Mouse (Mus musculus) kidney, embryonic 14.5 days (tissue): Measurements from ENCODE around the gene Otud7a. TPM values are rescaled to one million over a fixed set of nuclear protein-coding genes. Genes with fewer than 3 reads are reported as not detected.

Experiments
- ATAC-seq: fragments of 200-750 bp; cut with Nextera tagmentation; 2 replicates; pipeline ENCODE4 v1.8.0; 2017; ENCODE audit warnings: moderate number of reproducible peaks, mild to moderate bottlenecking, moderate TSS enrichment, moderate library complexity; ENCODE audit not compliant: low FRiP score, low TSS enrichment
- H3K27ac ChIP-seq: fragments of 300-500 bp; sonication (generic); 2 replicates; pipeline ENCODE4 v1.5.1; 2014; ENCODE audit warnings: low read depth, mild to moderate bottlenecking, low read length, moderate library complexity, mixed read lengths
- H3K27me3 ChIP-seq: fragments of 300-500 bp; sonication (generic); 2 replicates; pipeline ENCODE4 v1.6.1; 2014; ENCODE audit warnings: mild to moderate bottlenecking, low read length; ENCODE audit not compliant: control insufficient read depth, insufficient read depth
- H3K36me3 ChIP-seq: fragments of 300-500 bp; sonication (generic); 2 replicates; pipeline ENCODE4 v1.6.1; 2014; ENCODE audit warnings: low read length, mixed read lengths; ENCODE audit not compliant: control insufficient read depth, insufficient read depth
- H3K4me1 ChIP-seq: fragments of 300-500 bp; sonication (generic); 2 replicates; pipeline ENCODE4 v1.6.1; 2014; ENCODE audit warnings: low read length, mixed read lengths; ENCODE audit not compliant: control insufficient read depth, insufficient read depth
- H3K4me2 ChIP-seq: fragments of 300-500 bp; sonication (generic); replicated peaks from 2 replicates; pipeline ENCODE4 v1.6.1; 2014; ENCODE audit warnings: low read depth, mild to moderate bottlenecking, low read length
- H3K4me3 ChIP-seq: fragments of 300-500 bp; sonication (generic); 2 replicates; pipeline ENCODE4 v1.5.1; 2014; ENCODE audit warnings: mild to moderate bottlenecking, low read length
- H3K9ac ChIP-seq: fragments of 300-500 bp; sonication (generic); 2 replicates; pipeline ENCODE4 v1.6.1; 2014; ENCODE audit warnings: low read depth, mild to moderate bottlenecking, low read length, moderate library complexity
- H3K9me3 ChIP-seq: fragments of 300-500 bp; sonication (generic); 2 replicates; pipeline ENCODE4 v1.6.1; 2016; ENCODE audit warnings: low read length; ENCODE audit not compliant: control insufficient read depth
- WGBS: fragments of 180-500 bp; shearing (Covaris S2); extraction: QIAGEN DNeasy Blood & Tissue Kit; methylation state at CpG from one replicate; pipeline ENCODE4 v1.1.7; 2014; 5-methylcytosine and 5-hydroxymethylcytosine counted together
- polyA plus RNA-seq: library from polyadenylated mRNA; unstranded; fragments of >200 nt; fragmentation: Nextera tagmentation; extraction: Ambion mirVana; gene quantifications from 2 replicates; pipeline ENCODE4 v1.2.1, GENCODE M21; 2014

The Otud7a gene
- polyA plus RNA-seq, 1 experiment from 2014 or later: 0.31 TPM

DNA sequence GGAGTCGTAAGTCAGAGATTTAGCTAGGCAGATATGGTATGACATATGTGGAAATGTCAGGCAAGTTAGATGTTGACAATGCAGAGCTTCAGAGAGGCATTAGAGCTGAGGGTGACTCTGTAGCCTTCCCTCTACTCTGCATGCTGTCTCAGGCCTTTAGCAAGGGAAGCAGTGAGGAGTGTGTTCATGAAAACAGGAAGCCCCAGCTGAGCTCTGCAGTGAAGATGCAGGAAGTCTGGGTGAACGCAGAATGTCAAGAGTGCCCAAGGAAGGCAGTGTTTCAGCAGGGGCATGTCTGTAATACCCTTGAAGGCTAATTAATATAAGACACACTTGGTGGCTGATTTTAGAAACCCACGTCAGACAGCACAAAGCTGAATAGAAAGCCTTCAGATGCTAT lies 77.9 kb downstream of the Otud7a start:
- WGBS: 73% methylated on average over 3 of the region's 3 CpGs
- Histone ChIP-seq H3K27ac (no peak overlapping the region), H3K9me3 (no peaks in the 10 kb centered on the region), H3K36me3 (no peaks in the 10 kb centered on the region), H3K27me3 (no peaks in the 10 kb centered on the region), H3K4me3 (no peak overlapping the region), H3K4me2 (no peak overlapping the region), H3K9ac (no peak overlapping the region), H3K4me1 (no peaks in the 10 kb centered on the region)
- no peak for ATAC-seq

- no peak overlapping the region for H3K9ac ChIP-seq
- no peak overlapping the region for H3K27ac ChIP-seq
- H3K4me1 ChIP-seq: no peaks in the 10 kb centered on the region
- H3K4me2 ChIP-seq: no peak overlapping the region
- H3K4me3 ChIP-seq: no peak overlapping the region
- H3K27me3 ChIP-seq: no peaks in the 10 kb centered on the region
- 89% methylated on average over 3 of the region's 3 CpGs for WGBS
- no peaks in the 10 kb centered on the region for H3K36me3 ChIP-seq
- no peaks in the 10 kb centered on the region for H3K9me3 ChIP-seq
- no peak for ATAC-seq
Measured at GRCm38 (mm10) chr7:63523051-63523450, 78.5 kb downstream of the Otud7a start.

- 94% methylated on average over 4 of the region's 4 CpGs for WGBS
Measured at GRCm38 (mm10) chr7:63540293-63540692, 95.7 kb downstream of the Otud7a start.

GRCm38 (mm10) chr7:63554457-63554856 lies 109.9 kb downstream of the Otud7a start:
- no peak overlapping the region for H3K9ac ChIP-seq
- H3K4me1 ChIP-seq: no peaks in the 10 kb centered on the region
- no peaks in the 10 kb centered on the region for H3K36me3 ChIP-seq
- H3K9me3 ChIP-seq: no peaks in the 10 kb centered on the region
- no peak for ATAC-seq
- no peak overlapping the region for H3K27ac ChIP-seq
- H3K4me2 ChIP-seq: no peak overlapping the region
- WGBS: 82% methylated on average over 1 of the region's 1 CpGs
- H3K4me3 ChIP-seq: no peak overlapping the region
- H3K27me3 ChIP-seq: no peaks in the 10 kb centered on the region

More at GRCm38 (mm10) chr7:63540293-63540692, 95.7 kb downstream of the Otud7a start:
- Histone ChIP-seq H3K27ac (no peak overlapping the region), H3K36me3 (no peaks in the 10 kb centered on the region), H3K4me3 (no peak overlapping the region), H3K4me2 (no peak overlapping the region), H3K27me3 (no peaks in the 10 kb centered on the region), H3K4me1 (no peaks in the 10 kb centered on the region), H3K9me3 (no peaks in the 10 kb centered on the region), H3K9ac (no peak overlapping the region)
- no peak for ATAC-seq

DNA sequence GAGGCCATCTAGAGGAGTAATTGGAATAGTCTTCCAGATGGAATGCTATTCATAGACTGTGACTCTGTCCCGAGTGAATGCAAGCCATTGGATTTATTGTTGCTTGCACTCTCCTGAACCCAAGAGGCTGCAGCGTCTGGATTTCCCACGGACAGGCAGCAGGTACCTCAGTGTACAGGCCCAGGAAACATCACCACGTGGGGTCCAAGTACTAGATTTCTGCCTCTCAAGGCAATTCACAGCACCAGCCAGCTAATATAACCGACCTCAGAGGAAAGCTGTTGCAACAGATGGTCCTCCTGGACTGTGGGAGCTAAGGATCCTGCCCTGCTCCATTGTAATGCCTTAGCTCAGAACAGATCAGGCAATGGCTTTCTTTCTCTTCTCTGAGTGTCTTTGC lies 111.8 kb downstream of the Otud7a start:
- WGBS: 65% methylated on average over 5 of the region's 5 CpGs
- Histone ChIP-seq H3K36me3 (no peaks in the 10 kb centered on the region), H3K4me1 (no peaks in the 10 kb centered on the region), H3K27me3 (no peaks in the 10 kb centered on the region), H3K4me3 (no peak overlapping the region), H3K4me2 (no peak overlapping the region), H3K27ac (no peak overlapping the region), H3K9ac (no peak overlapping the region), H3K9me3 (no peaks in the 10 kb centered on the region)
- no peak for ATAC-seq

- Histone ChIP-seq H3K9ac (no peak overlapping the region), H3K27ac (no peak overlapping the region), H3K4me3 (no peak overlapping the region), H3K4me2 (no peak overlapping the region), H3K27me3 (no peaks in the 10 kb centered on the region), H3K4me1 (no peaks in the 10 kb centered on the region), H3K36me3 (no peaks in the 10 kb centered on the region), H3K9me3 (no peaks in the 10 kb centered on the region)
- no peak for ATAC-seq
- WGBS: 82% methylated on average over 3 of the region's 3 CpGs
Measured at GRCm38 (mm10) chr7:63558918-63559317, 114.4 kb downstream of the Otud7a start.

DNA sequence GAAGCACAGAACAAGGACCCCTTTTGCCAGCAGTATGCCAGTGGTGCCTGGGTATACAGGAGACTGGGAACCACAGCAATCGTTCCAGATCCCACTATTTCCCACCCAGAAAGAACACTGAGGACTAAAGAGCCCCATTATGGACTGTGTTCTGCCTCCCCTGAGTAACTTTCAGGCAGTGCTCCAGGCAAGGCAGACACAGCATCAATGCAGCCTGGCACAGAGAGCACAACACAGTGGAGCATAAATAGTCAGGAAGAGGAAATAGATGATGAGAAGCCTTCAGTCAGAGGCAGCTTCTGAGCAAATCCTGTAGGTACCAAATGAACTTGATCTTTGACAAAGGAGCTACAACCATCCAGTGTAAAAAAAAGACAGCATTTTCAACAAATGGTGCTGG lies 115.1 kb downstream of the Otud7a start:
- Histone ChIP-seq H3K4me1 (no peaks in the 10 kb centered on the region), H3K36me3 (no peaks in the 10 kb centered on the region), H3K9ac (no peak overlapping the region), H3K27me3 (no peaks in the 10 kb centered on the region), H3K27ac (no peak overlapping the region), H3K9me3 (no peaks in the 10 kb centered on the region), H3K4me2 (no peak overlapping the region), H3K4me3 (no peak overlapping the region)
- ATAC-seq: no peak
- WGBS: 88% methylated on average over 1 of the region's 1 CpGs

DNA sequence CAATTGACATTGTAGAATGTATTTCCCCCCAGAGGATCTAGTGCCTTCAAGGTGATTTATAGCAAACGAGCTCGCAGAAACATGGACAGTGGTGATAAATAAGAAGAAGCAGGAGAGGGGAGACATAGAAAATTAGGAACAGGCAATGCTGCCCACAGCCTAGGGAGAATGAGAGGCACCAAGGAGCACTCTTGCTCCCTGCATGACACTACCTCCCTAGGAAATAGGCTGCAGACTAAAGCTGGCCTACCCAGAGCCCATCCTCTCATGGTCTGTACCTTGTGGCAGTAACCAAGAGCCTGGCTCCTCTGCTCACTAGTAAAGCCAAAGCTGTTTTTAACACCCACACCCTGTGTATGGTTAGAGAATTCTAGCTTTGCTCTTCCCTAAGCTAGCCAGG lies 138.8 kb downstream of the Otud7a start:
- WGBS: 41% methylated on average over 2 of the region's 2 CpGs
- no peaks in the 10 kb centered on the region for H3K4me1 ChIP-seq
- H3K36me3 ChIP-seq: no peaks in the 10 kb centered on the region
- no peak overlapping the region for H3K27ac ChIP-seq
- ATAC-seq: no peak
- no peak overlapping the region for H3K4me3 ChIP-seq
- H3K4me2 ChIP-seq: no peak overlapping the region
- H3K27me3 ChIP-seq: no peaks in the 10 kb centered on the region
- no peaks in the 10 kb centered on the region for H3K9me3 ChIP-seq
- no peak overlapping the region for H3K9ac ChIP-seq

GRCm38 (mm10) chr7:63586184-63586870 lies 141.8 kb downstream of the Otud7a start:
- no peaks in the 10 kb centered on the region for H3K4me1 ChIP-seq
- 70% methylated on average over 2 of the region's 2 CpGs for WGBS
- no peak overlapping the region for H3K4me2 ChIP-seq
- H3K9ac ChIP-seq: no peak overlapping the region
- H3K9me3 ChIP-seq: no peaks in the 10 kb centered on the region
- H3K27me3 ChIP-seq: no peaks in the 10 kb centered on the region
- H3K36me3 ChIP-seq: no peaks in the 10 kb centered on the region
- no peak overlapping the region for H3K27ac ChIP-seq
- ATAC-seq: no peak
- no peak overlapping the region for H3K4me3 ChIP-seq
